Mouse (Mus musculus) gastrocnemius, postnatal 4 days (tissue): ENCODE data around the gene Hist4h4. TPM values are rescaled to one million over a fixed set of nuclear protein-coding genes. Genes with fewer than 3 reads are reported as not detected.
"Not testable (repeated sequence)": the region's sequence is repeated elsewhere in the genome, so short reads cannot be mapped to it uniquely, and the experiment has no call there.

Experiments
- DNase-seq, 2 experiments: peaks; one replicate each; pipeline ENCODE4 v3.0.0; 2021 to 2022; ENCODE audit warnings: low spot score in 2 of 2, mixed read lengths in 2 of 2
- total RNA-seq, 2 experiments: library from RNA; stranded (reverse); gene quantifications; 2 replicates each; pipeline ENCODE4 v1.2.3; 2021

Hist4h4 gene
- total RNA-seq, 2 experiments from 2014 or later = 32.2 to 40.5 TPM

DNA sequence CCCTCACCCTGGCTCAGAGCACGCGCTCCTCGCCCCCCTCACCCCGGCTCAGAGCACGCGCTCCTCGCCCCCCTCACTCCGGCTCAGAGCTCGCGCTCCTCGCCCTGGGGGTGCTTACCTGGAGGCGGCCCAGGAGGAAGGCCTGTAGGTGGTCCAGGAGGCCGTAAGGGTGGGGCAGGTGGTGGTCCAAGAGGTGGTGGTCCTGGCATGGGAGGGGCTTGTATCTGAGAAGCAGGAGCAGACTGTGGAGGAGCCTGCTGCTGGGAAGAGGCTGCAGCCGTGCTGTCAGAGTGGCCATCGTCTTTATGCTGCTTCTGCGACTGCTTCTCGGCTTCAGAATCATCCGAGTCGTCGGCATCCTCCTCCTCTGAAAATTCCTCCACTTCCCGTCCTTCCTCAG, 12.6 kb upstream of the Hist4h4 start:
- DNase-seq = no peak

DNA sequence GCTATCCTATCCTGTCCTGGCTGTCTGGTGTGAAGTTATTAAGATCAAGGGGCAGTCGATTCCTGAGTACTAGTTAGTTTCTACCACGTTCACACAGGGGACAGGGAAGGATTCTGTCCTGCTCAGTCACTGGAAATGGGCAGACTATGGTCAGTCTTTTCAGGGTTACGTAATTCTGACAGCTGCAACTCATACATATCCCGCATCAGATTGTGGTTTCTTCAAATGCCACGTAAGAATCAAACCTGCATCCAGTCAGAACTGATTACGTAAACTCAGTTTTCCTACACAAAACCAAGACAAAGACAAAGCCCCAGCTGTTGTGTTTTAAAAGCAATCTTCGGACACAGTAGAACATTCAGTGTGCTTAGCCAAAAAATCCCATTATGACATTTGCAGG, 11.2 kb upstream of the Hist4h4 start:
- no peak for DNase-seq

DNA sequence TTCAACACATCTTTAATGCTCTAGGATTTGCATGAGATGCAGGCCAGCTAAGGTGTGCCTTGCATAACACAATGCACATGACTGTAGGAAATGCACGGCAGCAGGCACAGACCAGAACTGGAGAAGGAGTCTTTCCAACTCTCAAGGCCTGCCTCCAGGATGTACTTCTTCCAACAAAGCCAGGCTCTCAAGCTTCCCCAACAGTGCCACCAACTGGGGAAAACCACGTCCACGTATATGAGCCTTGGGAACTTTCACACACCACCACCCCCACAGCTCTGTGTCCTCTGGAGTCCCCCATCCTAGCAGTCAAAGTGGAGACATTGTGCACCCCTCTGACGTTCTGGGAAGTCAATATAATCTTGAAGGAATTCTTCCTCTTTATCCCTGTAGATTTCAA, 8.9 kb upstream of the Hist4h4 start:
- DNase-seq = no peak

DNA sequence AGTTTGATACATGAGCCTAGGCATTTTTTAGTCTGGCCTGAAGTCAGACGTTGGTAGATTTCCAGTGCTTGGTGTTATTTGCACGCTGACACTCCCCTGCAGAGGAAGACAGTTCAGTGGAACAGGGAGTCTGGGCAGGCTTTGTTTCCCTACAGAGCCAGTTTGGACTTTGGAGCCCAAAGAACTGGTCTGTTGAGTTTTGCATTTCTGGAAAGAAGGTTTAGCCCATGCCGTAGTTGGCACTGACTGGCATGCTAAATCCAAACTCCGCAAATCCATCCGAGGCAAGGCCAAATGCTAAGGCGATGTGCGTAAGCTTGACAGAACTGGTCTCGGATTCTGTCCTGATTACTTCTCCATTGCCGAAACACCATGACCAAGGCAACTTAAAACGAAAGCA, 7.0 kb upstream of the Hist4h4 start:
- DNase-seq = no peak

DNA sequence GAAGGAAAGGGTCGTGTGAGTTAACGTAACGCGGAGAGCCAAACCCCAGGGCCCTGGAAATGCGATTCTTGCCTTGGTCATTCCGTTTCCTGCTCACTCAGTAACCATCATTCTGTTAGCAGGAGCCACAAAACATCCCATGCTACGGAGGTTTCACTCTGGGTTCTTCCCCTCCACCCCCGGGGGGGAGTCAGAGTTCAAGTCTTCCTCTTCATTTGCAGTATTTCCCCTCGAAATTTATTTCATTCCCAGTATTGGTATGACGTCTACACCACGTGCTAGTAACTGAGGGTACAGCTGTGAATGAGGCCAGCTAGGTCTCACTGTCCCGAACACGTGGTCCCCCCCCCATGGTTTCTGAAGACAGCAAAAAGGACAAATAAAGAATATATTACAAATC, 5.5 kb upstream of the Hist4h4 start:
- no peak for DNase-seq

DNA sequence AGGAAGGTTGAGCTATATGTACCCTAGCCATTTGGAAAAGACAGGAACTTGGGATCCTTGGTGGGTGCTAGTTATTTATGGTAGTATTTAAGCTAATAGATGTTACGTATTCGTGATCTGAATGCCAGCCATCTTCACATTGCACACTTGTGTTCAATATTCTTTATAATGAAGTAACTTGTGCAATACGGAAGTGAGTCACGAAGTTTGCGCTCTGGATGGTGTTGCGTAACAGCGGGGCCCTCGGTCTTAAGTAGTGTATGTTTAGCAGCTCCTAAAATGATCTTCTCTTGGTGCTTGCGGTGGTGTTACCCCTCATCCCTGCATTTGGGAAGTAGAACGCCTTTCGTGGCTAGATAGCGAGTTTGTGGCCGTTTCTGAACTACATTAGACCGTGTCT, 4.9 kb upstream of the Hist4h4 start:
- DNase-seq = no peak

DNA sequence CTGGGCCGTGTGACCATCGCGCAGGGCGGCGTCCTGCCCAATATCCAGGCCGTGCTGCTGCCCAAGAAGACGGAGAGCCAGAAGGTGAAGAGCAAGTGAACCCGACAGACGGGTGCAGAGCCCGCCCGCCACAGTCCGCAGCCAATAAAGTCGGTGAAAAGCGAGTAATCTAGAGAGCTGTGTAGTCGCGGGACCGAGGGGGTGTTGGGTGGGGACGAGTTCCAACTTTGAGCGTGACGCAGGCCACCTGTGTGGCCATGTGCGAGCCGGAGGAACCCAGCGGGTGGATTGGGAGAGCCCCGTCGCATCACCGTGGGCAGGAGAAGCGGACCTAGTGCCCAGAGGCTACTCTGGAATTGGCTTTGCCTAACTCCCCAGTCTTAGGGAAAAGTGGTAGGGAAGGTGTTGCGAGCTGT, 4.4 kb upstream of the Hist4h4 start:
- peak in 1 of 2 experiments; percentile 37 for DNase-seq

DNA sequence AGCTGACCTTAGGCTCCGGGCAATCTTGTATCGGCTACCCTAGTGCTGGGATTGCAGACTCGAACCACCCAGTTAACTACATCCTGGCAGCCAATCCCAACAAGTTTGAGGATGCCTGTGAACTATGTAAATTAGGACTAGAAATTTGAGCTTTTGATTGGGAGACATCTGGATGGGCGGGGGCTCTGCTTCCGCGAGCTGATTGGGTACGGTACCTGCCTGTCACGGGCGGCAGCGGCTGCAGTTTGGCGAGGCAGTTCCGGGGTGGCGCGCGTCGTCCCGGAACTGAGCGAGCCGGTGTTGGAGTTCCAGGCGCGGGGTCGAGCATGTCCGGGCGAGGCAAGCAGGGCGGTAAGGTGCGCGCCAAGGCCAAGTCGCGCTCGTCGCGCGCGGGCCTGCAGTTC, 3.8 kb upstream of the Hist4h4 start, which contains the start of gene H2afj:
Gene H2afj, plus strand, starts transcription at position 231 of the 404 bp plus-strand sequence.
- DNase-seq = peak; percentile 98

DNA sequence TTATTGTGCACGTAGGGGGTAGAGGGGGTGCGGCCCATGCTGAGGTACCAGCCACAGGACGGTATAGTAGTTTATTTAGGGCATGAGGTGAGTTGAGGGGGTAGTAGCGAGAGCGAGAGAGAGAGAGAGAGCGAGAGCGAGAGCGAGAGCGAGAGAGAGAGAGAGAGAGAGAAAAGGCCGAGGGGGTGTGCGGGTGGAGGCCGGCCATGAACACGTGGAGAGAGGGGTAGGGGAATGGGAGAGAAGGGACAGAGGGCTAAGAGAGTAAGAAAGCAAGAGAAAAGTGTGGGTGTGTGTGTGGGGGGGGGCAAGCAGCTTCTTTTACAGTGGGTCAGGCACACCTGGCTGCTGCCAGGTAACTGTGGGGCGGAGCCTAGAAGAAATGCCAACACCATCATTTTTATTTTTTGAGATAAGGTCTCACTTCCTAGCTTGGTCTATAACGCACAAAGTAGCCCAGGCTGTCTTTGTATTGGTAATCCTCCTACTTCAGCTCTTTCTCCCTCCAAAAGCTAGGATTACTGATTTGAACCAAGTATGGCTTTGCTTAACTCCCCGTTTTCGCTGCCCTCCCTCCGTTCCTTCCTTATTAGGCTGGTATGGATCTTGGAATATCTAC, 3.3 kb upstream of the Hist4h4 start:
- DNase-seq = no peak

DNA sequence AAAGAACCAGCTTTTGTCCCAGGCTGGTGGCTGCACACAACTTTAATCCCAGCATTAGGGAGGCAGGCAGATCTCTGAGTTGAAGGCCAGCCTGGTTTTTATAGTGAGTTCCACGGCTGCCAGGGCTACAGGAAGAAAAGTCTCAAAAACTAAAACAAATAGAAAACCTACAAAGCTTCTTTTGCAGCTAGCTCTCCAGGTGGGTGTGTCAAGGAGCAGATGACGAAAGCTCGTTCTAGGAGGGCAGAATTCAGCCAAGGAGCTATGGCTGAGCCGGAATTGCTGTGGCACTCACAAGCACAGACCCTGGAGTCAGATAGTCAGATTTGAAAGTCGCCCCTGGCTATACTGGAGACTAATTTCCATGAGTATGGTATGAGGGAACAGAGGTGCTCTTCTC, 2.6 kb upstream of the Hist4h4 start:
- DNase-seq = no peak

DNA sequence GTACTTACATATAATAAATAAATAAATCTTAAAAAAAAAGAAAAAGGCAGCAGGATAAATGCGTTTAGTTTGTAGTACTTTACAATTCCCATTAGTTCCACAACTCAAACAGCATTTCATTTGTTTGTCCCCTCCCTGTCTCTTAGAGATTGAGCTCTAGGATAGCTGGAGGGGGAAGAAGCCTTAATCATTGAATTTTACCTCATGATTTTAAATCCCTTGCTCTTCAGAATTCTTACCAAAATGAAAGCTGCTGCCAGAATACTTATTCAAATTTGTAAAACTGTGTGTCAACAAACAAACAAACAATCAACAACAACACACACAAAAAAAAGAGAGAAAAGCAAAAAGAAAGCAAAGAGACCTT, 1.2 kb upstream of the Hist4h4 start:
- no peak for DNase-seq

DNA sequence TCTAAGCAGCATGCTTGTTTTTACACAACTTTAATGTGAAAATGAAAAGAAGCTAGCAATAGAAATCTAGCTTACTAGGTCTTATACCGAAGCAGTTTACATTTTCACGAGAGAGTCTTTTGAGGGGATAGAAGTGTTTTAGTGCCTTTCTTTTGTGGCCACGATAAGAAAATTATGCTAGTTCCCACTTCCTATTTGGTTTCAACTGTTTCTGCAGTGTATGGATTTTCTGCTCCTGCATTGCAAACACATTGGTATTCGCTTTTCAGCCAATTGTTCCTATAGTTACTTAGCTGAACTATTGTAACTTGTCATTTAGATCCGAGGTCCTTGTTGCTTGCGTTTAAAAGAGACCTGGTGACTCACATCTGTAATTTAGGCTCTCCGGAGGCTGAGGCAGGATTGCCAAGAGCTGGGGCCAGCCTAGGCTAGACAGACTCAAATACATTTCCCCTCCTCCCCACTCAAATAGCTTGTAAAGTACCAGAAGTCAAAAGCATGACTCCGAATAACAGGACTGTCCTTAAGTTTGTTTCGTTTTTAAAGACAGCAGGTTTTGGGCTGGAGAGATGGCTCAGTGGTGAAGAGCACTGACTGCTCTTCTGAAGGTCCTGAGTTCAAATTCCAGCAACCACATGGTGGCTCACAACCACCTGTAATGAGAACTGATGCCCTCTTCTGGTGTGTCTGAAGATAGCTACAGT, 642 bp upstream of the Hist4h4 start:
- no peak for DNase-seq

DNA sequence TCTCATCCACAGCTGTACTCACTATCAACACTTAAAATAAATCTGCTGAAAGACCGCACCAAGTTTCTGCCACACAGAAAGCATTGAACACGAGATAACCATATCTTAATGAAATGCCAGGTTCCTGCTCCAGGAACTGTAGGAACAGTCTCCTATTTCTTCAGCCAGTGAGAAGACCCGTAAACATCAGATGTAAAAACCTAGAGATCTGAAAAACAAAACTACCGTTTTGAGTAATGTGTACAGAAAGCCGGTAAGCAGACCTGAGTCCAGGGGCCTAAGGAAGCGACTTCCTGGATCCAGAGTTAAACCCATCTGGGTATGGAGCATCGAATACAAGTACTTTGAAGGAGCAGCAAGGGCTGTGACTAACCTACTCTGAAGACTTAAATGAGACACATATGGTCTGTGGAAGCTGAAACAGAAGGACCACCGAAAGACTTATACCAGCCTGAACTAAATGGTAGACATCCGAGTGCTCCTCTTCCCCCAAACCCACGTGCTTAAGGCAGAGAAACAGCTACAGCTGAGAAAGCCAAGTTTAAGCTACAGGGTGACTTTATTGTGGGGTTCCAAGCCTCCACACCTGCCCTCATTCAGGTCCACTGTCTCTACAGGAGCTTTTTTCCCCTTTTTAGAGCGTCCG, 999 bp downstream of the Hist4h4 start:
- no peak for DNase-seq

DNA sequence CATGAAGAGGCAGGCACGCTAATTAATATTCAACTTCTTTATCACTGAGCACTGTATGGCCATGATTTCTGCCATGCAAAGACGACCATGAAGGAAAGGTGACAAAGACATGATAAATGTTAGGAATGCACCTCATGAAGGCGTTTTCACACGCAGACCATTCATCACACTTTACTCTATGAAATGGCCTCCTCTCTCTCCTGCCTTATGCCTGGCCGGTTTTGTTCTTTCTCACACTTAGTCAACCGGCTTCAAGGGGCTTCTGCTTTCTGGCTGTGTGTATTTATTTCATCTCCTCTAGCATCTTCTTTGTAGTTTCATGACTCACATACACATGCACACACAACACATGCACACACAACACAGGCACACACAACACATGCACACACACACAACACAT, 2.9 kb downstream of the Hist4h4 start:
- DNase-seq = no peak

DNA sequence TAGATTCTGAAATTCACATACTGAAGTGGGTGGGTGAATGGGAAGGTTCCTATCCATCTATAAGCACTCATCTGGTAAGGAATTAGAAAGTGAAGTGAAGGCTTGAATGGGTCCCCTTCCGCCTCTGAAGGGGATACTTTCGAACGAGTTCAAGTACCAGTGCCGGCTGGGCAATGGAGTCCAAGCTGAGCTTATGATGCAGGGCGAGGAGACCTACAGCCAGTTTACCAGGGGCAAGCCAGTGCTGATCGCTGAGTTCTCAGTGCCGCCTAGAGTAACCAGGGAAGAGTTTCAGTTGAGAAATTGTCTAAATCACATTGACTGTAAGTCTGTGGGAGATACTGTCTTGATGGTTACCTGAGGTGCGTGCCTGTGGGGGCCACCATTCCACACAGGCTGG, 3.5 kb downstream of the Hist4h4 start:
- DNase-seq = no peak

DNA sequence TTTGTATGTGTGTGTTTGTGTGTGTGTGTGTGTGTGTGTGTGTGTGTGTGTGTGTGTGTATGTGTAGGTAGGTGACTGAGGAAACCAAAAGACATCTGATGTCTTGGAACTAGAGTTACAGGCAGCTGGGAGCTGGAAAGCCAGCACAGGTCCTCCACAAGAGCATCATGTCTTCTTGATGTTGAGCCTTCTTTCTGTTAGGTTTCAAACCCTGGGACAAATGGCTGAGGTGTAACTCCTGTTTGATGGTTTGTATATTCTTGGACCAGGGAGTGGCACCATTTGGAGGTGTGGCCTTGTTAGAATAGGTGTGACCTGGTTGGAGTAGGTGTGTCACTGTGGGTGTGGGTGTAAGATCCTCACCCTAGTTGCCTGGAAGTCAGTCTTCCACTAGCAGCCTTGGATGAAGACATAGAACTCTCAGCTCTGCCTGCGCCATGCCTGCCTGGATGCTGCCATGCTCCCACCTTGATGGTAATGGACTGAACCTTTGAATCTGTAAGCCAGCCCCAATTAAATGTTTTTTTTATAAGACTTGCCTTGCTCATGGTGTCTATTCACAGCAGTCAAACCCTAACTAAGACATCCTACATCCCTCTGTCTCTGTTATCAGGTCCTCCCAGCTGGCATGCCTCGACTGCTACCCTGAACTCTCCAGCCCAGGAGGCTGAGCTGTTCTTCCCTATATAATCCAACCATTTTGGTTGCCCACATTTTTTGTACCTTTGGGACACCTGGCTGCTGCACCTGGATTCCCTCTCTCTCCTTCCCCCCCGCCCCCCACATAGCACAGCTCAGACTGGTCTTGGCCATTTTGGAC, 6.1 kb downstream of the Hist4h4 start:
- DNase-seq = not testable (repeated sequence)

DNA sequence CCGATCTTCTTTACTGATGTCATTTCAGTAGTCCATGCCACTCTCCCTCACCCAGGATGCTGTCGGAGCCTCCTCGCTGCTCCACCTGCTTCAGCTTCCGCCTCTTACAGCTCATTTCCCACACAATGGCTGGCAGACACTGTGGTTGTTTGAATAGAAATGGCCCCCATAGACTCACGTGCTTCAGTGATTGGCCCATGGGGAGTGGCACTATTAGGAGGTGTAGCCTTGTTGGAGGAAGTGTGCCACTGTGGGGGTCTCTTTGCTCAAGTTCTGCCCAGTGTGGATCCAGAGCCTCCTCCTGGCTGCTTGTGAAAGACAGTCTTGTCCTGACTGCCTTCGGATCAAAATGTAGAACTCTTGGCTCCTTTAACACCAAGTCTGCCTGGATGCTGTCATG, 8.4 kb downstream of the Hist4h4 start:
- DNase-seq = no peak

DNA sequence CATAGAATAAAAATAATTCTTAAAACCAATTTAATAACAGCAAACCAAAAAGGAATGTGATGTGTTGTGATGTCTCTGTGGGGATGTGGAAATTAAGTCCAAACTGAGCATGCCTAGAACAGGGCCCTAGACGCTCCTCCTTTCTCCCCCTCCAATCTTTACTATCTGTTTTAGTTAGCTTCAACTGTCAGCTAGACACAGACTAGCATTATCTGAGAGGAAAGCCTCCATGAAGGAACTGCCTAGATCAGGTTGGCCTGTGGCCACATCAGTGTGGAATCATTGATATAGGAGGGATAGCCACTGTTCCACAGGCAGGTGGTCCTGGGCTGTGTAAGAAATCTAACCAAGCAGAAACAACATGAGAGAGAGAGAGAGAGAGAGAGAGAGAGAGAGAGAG, 9.1 kb downstream of the Hist4h4 start:
- DNase-seq = no peak

DNA sequence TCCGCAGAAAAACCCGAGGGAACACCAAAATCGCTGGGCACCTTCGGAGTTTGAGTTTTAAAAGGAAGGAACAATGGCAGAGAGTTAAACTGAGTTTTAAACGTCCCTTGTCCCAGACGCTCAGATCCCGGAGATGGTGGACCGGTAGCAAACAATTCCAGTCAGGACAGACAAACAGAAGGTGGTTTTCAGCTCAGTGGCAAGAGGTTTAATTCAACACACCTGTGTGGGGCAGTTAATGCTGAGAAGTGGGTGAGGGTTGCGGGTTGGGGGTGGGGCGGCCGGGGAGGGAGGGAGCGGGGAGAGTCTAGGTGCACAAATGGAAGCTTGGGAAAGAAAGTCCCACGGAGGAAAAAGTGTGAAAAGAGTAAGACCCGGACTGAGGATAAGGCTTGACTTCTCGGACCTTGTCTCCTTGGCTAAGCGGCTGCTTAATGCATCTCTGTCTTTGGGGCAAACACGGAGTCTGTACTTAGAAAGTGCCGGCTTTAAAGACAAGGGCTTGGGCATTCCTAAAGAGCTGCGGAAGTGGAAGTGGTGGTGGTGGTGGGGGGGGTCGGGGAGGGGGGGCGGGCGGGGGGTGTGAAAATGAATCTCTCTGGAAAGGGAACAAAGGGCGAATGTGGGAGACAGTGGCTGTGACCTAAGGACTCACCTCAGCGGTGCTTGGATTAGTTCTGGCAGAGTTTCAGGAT, 10.2 kb downstream of the Hist4h4 start:
- DNase-seq = no peak

DNA sequence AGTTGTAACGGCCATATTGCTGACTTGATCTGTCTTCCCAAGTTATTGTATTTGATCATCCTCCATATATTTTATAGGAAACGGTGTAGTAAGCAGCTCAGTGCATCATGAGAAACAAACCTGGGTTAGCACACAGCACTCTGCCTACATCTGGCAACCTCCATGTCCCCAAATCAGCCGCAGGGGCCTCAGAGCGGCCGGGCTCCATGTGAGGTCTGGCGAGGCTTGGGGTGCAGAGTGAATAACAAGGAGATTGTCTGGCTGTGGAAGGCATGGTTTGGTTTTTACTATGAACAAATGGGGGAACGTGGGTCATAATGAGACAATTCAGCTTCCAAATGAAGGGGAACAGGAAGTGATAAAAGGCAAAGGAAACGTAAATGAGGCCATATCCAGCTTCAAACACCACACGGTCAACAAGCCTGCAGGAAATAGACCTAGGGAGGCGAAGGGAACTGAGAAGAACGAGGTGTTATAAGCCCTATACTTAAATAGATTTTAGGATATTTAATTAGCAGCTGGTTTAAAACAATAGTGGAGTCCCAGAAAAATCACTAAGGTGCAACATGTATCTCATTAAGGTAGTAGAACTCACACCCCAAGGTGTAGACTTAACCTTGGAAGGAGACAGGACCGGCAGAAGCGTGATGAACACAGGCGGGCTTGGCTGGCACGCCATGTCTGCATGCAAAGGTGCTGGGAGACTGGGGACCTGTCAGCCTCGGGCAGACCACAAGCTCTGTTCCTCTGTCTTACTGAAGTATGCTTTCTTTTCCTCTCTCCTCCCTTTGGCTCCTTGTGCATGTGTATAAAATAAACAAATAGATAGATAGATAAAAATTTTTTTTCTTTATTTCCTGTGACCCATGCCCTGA, 11.1 kb downstream of the Hist4h4 start:
- DNase-seq = no peak
